Mouse (Mus musculus): ENCODE results near the gene Napsa. TPM values are rescaled to one million over a fixed set of nuclear protein-coding genes. Genes with fewer than 3 reads are reported as not detected.

Napsa gene
- polyA plus RNA-seq, 1 experiment from 2014 or later = 2.8 TPM

DNA sequence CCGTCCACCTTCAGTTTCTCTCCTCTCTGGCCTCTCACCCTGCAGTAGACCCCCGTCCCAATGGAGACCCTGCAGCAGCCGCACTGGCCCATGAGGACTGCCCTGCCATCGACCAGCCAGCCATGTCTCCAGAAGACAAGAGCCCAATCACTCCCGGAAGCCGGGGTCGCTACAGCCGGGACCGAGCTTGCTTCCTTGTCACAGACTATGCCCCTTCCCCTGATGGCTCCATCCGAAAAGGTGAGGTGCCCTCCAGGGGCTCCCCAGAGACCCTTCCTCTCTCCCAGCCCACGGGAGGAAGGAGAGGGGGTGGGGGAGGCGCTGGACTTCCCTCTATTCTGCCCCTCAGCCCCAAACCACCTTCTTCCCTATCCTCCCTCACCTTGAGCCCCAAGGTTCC, 26.2 kb downstream of the Napsa start:
- Histone ChIP-seq H3K9me3 (ENCODE audit: control insufficient read depth, low read depth, low read length) (no peaks in the 10 kb centered on the region), H3K4me3 (ENCODE audit: low read depth, low read length) (no peak overlapping the region), H3K36me3 (ENCODE audit: control insufficient read depth, insufficient read depth, low read length) (no peaks in the 10 kb centered on the region), H3K4me2 (replicated peaks; ENCODE audit: low read depth, low read length) (no peak overlapping the region), H3K4me1 (ENCODE audit: control insufficient read depth, insufficient read depth, low read length) (peaks cover 3% of the 10 kb centered on the region; the same call in 1 of the 2 replicates), H3K27me3 (ENCODE audit: control insufficient read depth, insufficient read depth, low read length) (peaks cover 20% of the 10 kb centered on the region; the same call in 1 of the 2 replicates), H3K9ac (replicated peaks; ENCODE audit: low read depth, low read length) (no peak overlapping the region), H3K27ac (ENCODE audit: low read length) (no peak overlapping the region)
- WGBS = 86% methylated on average over 12 of the region's 12 CpGs
- ATAC-seq (ENCODE audit: insufficient number of reproducible peaks, insufficient read depth, low FRiP score, low read depth) = no peak

DNA sequence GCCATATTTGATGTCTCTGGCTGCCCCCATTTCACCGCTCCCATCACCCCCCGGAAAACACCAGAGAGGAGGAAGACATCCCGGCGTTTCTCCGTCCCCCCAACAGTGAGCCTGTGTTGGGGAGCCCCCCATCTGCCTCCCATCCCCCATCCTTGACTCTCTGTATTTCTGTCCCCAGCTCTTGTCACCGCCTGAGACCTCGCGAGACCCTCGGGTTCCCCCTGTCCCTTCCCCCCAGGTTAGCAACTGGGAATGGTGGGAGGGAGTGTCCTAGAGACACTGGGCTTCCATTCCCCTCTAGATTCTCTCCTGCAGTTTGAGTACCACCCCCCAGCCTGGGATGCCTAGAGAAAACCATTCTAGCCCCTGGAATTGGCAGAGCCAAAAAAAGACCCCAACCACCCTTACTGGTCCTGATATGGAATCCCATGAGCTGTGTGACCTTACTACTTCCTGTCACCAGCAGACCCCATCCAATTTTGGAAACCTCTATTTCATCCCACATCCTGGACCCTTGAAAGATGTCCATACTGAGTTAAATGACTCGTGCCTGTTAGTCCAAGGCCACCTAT, 28.6 kb downstream of the Napsa start:
- Histone ChIP-seq H3K9ac (replicated peaks; ENCODE audit: low read depth, low read length) (no peak overlapping the region), H3K4me1 (ENCODE audit: control insufficient read depth, insufficient read depth, low read length) (peaks cover 3% of the 10 kb centered on the region; the same call in 1 of the 2 replicates), H3K27me3 (ENCODE audit: control insufficient read depth, insufficient read depth, low read length) (peaks cover 21% of the 10 kb centered on the region), H3K4me3 (ENCODE audit: low read depth, low read length) (no peak overlapping the region), H3K4me2 (replicated peaks; ENCODE audit: low read depth, low read length) (no peak overlapping the region), H3K36me3 (ENCODE audit: control insufficient read depth, insufficient read depth, low read length) (no peaks in the 10 kb centered on the region), H3K9me3 (ENCODE audit: control insufficient read depth, low read depth, low read length) (no peaks in the 10 kb centered on the region), H3K27ac (ENCODE audit: low read length) (no peak overlapping the region)
- no peak for ATAC-seq (ENCODE audit: insufficient number of reproducible peaks, insufficient read depth, low FRiP score, low read depth)
- WGBS = 77% methylated on average over 10 of the region's 10 CpGs

DNA sequence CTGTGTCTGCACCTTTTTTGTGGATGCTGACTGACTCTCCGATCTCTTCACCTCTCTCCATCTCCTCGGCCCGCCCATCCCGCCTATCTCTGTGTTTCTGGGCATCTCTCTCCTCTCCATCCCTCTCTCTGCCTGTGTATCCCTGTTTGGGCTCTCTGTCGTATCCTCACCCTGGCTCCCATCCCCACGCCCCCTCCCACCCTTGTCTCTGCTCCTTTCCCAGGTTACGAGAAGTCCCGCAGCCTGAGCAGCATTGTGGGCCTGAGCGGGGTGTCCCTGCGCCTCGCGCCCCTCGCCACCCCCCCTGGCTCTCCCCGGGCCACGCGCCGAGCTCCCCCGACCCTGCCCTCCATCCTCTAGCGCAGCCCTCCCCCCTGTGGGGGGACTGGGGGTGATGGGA, 29.5 kb downstream of the Napsa start:
- no peak for ATAC-seq (ENCODE audit: insufficient number of reproducible peaks, insufficient read depth, low FRiP score, low read depth)
- no peaks in the 10 kb centered on the region for H3K9me3 ChIP-seq (ENCODE audit: control insufficient read depth, low read depth, low read length)
- H3K4me3 ChIP-seq (ENCODE audit: low read depth, low read length) = no peak overlapping the region
- no peak overlapping the region for H3K4me2 ChIP-seq (replicated peaks; ENCODE audit: low read depth, low read length)
- WGBS = 12% methylated on average over 19 of the region's 19 CpGs
- H3K27ac ChIP-seq (ENCODE audit: low read length) = no peak overlapping the region
- H3K9ac ChIP-seq (replicated peaks; ENCODE audit: low read depth, low read length) = no peak overlapping the region
- H3K4me1 ChIP-seq (ENCODE audit: control insufficient read depth, insufficient read depth, low read length) = peaks cover 4% of the 10 kb centered on the region; the same call in 1 of the 2 replicates
- H3K27me3 ChIP-seq (ENCODE audit: control insufficient read depth, insufficient read depth, low read length) = peaks cover 24% of the 10 kb centered on the region
- H3K36me3 ChIP-seq (ENCODE audit: control insufficient read depth, insufficient read depth, low read length) = no peaks in the 10 kb centered on the region

DNA sequence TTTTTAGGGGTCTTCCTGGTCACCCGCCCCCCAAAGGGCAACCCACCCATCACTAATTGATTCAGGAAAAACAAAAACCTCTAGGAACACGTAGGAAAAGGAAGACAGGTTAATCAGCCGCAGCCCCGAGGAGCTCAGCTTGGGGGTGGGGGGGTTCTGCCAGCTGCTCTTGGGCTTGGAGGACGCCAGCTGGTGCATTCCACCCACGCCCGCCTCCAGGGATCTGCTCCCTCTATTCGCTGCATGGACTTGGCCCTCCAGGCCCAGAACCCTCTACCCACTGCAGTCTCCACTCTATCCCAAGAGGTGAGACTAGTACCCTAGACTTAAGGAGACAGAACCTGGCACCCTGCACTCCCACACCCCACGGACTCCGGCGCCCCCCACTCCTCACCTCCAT, 30.3 kb downstream of the Napsa start:
- Histone ChIP-seq H3K4me3 (ENCODE audit: low read depth, low read length) (no peak overlapping the region), H3K27me3 (ENCODE audit: control insufficient read depth, insufficient read depth, low read length) (peaks cover 24% of the 10 kb centered on the region), H3K27ac (ENCODE audit: low read length) (no peak overlapping the region), H3K9me3 (ENCODE audit: control insufficient read depth, low read depth, low read length) (no peaks in the 10 kb centered on the region), H3K36me3 (ENCODE audit: control insufficient read depth, insufficient read depth, low read length) (no peaks in the 10 kb centered on the region), H3K9ac (replicated peaks; ENCODE audit: low read depth, low read length) (no peak overlapping the region), H3K4me1 (ENCODE audit: control insufficient read depth, insufficient read depth, low read length) (peaks cover 5% of the 10 kb centered on the region; the same call in 1 of the 2 replicates), H3K4me2 (replicated peaks; ENCODE audit: low read depth, low read length) (no peak overlapping the region)
- no peak for ATAC-seq (ENCODE audit: insufficient number of reproducible peaks, insufficient read depth, low FRiP score, low read depth)
- WGBS = 16% methylated on average over 11 of the region's 11 CpGs

GRCm38 (mm10) chr7:44603186-44603855, 31.1 kb downstream of the Napsa start:
- Histone ChIP-seq H3K9ac (replicated peaks; ENCODE audit: low read depth, low read length) (no peak overlapping the region), H3K9me3 (ENCODE audit: control insufficient read depth, low read depth, low read length) (no peaks in the 10 kb centered on the region), H3K27ac (ENCODE audit: low read length) (no peak overlapping the region), H3K4me1 (ENCODE audit: control insufficient read depth, insufficient read depth, low read length) (peaks cover 5% of the 10 kb centered on the region; the same call in 1 of the 2 replicates), H3K27me3 (ENCODE audit: control insufficient read depth, insufficient read depth, low read length) (peaks cover 24% of the 10 kb centered on the region), H3K4me3 (ENCODE audit: low read depth, low read length) (peak overlapping the region; percentile 25), H3K4me2 (replicated peaks; ENCODE audit: low read depth, low read length) (peak overlapping the region; percentile 41), H3K36me3 (ENCODE audit: control insufficient read depth, insufficient read depth, low read length) (no peaks in the 10 kb centered on the region)
- no peak for ATAC-seq (ENCODE audit: insufficient number of reproducible peaks, insufficient read depth, low FRiP score, low read depth)
- 3% methylated on average over 20 of the region's 20 CpGs for WGBS

GRCm38 (mm10) chr7:44604139-44604606, 32.0 kb downstream of the Napsa start:
- no peaks in the 10 kb centered on the region for H3K9me3 ChIP-seq (ENCODE audit: control insufficient read depth, low read depth, low read length)
- peaks cover 5% of the 10 kb centered on the region; the same call in 1 of the 2 replicates for H3K4me1 ChIP-seq (ENCODE audit: control insufficient read depth, insufficient read depth, low read length)
- ATAC-seq (ENCODE audit: insufficient number of reproducible peaks, insufficient read depth, low FRiP score, low read depth) = peak; percentile 44; the same call in 1 of the 2 replicates
- no peak overlapping the region for H3K27ac ChIP-seq (ENCODE audit: low read length)
- H3K36me3 ChIP-seq (ENCODE audit: control insufficient read depth, insufficient read depth, low read length) = no peaks in the 10 kb centered on the region
- peaks cover 24% of the 10 kb centered on the region for H3K27me3 ChIP-seq (ENCODE audit: control insufficient read depth, insufficient read depth, low read length)
- no peak overlapping the region for H3K9ac ChIP-seq (replicated peaks; ENCODE audit: low read depth, low read length)
- H3K4me3 ChIP-seq (ENCODE audit: low read depth, low read length) = peak overlapping the region; percentile 25
- peak overlapping the region; percentile 41 for H3K4me2 ChIP-seq (replicated peaks; ENCODE audit: low read depth, low read length)
- under 1% methylated on average over 23 of the region's 25 CpGs for WGBS

- no peak overlapping the region for H3K9ac ChIP-seq (replicated peaks; ENCODE audit: low read depth, low read length)
- no peak overlapping the region for H3K27ac ChIP-seq (ENCODE audit: low read length)
- H3K9me3 ChIP-seq (ENCODE audit: control insufficient read depth, low read depth, low read length) = no peaks in the 10 kb centered on the region
- no peak for ATAC-seq (ENCODE audit: insufficient number of reproducible peaks, insufficient read depth, low FRiP score, low read depth)
- WGBS = 3% methylated on average over 8 of the region's 8 CpGs
- H3K36me3 ChIP-seq (ENCODE audit: control insufficient read depth, insufficient read depth, low read length) = no peaks in the 10 kb centered on the region
- H3K4me3 ChIP-seq (ENCODE audit: low read depth, low read length) = peak overlapping the region; percentile 25; the same call in 1 of the 2 replicates
- peak overlapping the region; percentile 41 for H3K4me2 ChIP-seq (replicated peaks; ENCODE audit: low read depth, low read length)
- H3K4me1 ChIP-seq (ENCODE audit: control insufficient read depth, insufficient read depth, low read length) = peaks cover 5% of the 10 kb centered on the region; the same call in 1 of the 2 replicates
- peaks cover 24% of the 10 kb centered on the region for H3K27me3 ChIP-seq (ENCODE audit: control insufficient read depth, insufficient read depth, low read length)
Observed at GRCm38 (mm10) chr7:44604619-44605018, 32.4 kb downstream of the Napsa start.

DNA sequence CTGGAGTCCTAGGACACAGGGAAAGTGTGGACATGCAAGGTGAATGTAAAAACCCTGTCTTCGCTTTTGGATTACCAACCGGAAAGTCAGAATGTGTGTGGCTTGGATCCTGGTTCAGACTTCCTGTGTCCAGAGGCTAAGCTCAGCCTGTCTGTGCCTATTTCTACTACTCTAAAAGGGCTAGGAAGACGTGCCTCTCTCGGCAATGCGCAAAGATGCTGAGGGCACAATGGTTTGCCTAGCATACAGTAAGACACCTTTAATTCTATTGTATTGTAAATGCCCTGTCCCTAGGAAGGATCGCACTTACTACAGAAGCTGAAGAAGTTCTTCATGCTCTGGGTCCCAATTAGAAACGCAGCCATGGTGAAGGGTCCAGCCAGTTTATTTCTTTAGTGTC, 33.3 kb downstream of the Napsa start:
- no peak overlapping the region for H3K4me2 ChIP-seq (replicated peaks; ENCODE audit: low read depth, low read length)
- no peaks in the 10 kb centered on the region for H3K9me3 ChIP-seq (ENCODE audit: control insufficient read depth, low read depth, low read length)
- ATAC-seq (ENCODE audit: insufficient number of reproducible peaks, insufficient read depth, low FRiP score, low read depth) = no peak
- H3K27ac ChIP-seq (ENCODE audit: low read length) = no peak overlapping the region
- WGBS = 46% methylated on average over 7 of the region's 7 CpGs
- H3K4me3 ChIP-seq (ENCODE audit: low read depth, low read length) = no peak overlapping the region
- H3K27me3 ChIP-seq (ENCODE audit: control insufficient read depth, insufficient read depth, low read length) = peaks cover 24% of the 10 kb centered on the region
- no peaks in the 10 kb centered on the region for H3K36me3 ChIP-seq (ENCODE audit: control insufficient read depth, insufficient read depth, low read length)
- H3K4me1 ChIP-seq (ENCODE audit: control insufficient read depth, insufficient read depth, low read length) = peaks cover 5% of the 10 kb centered on the region; the same call in 1 of the 2 replicates
- H3K9ac ChIP-seq (replicated peaks; ENCODE audit: low read depth, low read length) = no peak overlapping the region

All from stomach, embryonic 14.5 days (tissue).